Mouse (Mus musculus): ENCODE measurements at regions not wholly inside any gene's neighbourhood (a gene's known extent, or its start where the extent isn't known, plus 50 kb on each side); places are given as distances from the start of the nearest gene placed in this dataset.

DNA sequence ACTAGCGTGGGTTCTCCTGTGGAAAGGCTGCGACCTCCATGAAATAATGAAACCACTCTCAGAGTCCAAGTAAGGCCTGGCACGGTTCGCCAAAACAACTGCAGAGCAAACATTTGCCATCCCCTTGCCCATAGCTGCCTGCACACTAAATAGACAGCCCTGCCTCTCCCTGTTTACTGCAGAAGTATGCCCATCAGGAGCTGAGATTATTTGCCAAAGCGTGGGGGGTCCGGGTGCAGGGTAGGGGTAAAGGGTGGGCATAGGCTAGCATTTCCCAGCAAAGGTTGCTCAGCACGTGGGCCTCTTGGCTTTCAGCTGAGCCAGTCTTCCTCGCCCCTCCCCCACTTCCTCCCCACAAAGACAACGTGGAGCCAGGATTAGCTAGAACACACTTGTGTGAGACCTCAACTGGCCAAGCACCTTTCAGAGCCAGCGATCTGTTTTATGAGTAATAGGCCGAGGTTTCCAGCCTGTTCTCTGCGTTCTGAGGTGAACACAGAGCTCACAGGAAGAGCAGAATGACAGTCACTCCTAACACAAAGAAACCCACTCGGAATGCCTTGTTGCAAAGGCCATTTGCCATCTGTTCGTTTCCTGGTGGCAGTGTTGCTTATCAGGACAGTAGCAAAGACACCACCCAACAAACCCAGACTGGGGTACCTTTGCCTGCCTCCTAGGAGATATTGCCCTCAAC is 55.6 kb upstream of the Cep85l start:
- DNase-seq (ENCODE audit: inconsistent ontology term): peak; percentile 38

DNA sequence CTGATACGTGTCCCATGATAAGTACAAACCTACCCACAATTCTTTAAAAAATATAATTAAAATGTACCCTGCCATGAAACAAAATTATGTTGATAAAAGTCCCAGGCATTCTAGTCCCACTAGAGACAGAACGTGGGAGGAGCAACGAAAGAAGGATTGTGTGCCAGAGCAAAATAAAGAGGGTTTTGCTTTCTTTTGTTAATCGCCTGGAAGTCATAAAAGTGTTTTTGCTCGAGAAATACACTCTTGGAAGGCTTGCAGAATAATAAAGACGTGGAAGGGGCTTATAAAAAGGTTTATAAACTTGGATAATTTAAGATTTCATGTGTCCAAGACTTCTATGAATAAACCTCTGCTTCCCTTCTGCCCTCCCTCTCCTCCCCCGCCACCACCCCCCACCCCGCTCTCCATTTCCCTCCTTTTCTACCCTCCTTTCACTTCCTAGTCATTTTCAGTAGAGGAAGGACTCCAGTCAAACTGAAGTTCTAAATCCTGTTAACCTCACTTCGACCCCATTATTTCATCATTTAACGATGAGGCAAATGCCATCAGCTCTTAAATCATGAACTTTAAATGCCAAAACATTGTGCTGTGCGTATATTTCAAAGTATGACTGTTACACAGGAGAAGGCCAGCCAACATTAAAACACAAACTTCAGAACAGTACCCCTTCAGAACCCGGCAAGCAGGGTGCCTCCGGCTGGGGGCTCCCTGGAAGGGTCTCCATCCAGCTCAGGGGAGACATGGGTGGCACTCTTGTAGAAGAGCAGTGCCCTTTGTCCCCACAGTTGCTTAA is 54.8 kb upstream of the Cep85l start:
- DNase-seq (ENCODE audit: inconsistent ontology term): no peak

DNA sequence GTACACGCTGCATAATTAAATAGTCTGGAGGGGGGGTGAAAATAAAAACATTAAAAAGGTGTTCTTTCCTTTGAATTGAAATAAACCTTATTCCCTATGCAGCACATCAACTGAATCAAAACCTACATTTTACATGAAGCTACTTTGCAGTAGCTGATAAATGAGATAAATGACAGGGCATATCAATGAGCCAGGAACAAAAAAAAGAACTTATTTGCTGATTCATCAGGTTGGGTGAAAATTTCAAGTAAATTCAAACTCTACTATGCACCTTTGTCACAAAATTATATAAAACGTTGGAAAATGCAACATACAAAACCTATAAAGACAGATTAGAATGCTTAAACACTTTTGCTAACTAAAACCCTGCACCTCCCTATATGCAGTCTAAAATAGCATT is 53.0 kb upstream of the Cep85l start:
- DNase-seq (ENCODE audit: inconsistent ontology term): no peak

DNA sequence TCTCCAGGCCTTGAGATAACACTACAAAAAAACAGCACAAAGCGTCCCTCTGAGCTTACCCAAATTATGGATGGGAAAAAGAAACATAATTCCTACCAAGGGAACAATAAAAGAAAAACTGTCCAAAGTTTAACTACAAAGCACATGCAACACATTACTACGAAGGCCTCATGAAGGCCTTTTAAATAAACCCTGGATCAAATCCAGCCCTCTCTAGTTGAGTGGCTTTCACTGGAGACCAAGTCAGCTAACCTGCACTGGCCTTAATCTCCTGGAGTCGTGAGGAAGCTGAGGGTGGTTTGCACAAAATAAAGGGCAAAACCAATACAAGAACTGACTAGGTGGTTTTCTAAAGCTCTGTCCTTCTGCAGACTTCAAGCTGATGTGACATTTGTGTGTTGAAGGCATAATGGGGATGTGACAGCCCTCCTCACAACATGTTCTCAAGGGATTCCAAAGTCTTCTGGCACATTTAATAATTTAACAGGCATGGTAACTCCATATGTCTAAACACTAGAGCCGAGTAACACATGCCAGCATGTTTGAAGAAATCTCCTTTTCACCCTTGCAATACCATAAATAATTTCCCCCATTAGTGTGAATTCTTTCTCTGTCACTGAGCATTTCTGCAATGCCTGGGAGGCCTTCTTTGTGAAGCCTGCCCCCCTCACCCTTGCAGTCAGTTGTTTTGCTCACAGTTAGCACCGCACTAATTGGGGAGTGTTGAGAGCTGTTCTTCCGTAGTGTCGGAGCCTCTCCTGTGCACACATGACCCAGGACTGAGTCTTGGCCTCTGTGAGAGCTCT is 50.0 kb upstream of the Cep85l start:
- peak; percentile 43 for DNase-seq (ENCODE audit: inconsistent ontology term)

All from Muller cell, postnatal 12 days (primary cell).